Mouse (Mus musculus) cerebellum, postnatal 25 days (tissue): ENCODE data around the gene Olfr605.
"Not testable (repeated sequence)": the region's sequence is repeated elsewhere in the genome, so short reads cannot be mapped to it uniquely, and the experiment has no call there.

Experiments used
- DNase-seq, 2 experiments: peaks; one replicate each; pipeline ENCODE4 v3.0.0; 2021; ENCODE audit warnings: mixed read lengths in 2 of 2

The Olfr605 gene

DNA sequence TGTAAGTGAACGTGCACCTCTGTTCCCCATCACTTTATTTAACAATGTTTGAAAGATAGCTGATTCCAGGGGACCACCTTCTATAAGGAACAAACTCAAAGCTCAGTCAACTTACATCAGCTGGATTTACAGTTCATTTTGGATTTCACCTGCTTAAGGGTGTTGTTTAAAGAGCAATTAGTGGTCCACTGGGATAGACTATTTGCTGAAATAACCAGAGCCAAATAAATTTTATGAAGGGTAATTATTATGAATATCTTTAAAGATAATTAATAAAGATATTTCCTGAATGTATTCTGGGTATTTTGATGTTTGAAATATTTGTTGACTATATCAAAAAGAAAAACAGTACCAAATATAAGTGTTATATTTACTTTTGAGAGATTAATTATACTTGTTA lies at the start of gene Olfr605:
Gene Olfr605 (minus strand): TSS at position 101 of the 400 bp plus-strand sequence.
- no peak for DNase-seq

- DNase-seq: not testable (repeated sequence)
These were observed 31.9 kb upstream of the Olfr605 start for GRCm38 (mm10) chr7:103477106-103477505.

DNA sequence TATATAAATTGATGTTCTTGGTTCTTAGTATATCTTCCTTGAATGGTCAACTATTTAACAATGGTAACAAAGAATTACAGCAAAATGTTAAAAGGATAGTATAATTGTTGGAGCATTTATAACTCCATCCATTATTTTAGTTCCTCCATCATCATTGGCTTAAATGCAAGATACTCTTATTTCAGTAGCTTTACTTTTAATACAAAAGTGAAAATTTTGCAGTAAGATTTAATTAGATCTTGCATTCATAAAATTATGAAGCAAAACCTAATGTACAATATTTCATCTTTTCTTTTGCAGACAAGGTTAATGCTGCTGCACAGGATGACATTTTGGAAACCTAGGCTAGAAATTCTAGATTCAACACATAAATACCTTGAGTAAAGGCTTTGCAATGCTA lies 24.3 kb upstream of the Olfr605 start, which contains the start of gene Olfr608:
Gene Olfr608 (plus strand): TSS at position 301 of the 400 bp plus-strand sequence.
- no peak for DNase-seq

GRCm38 (mm10) chr7:103460590-103460989 lies 15.4 kb upstream of the Olfr605 start:
- no peak for DNase-seq

DNA sequence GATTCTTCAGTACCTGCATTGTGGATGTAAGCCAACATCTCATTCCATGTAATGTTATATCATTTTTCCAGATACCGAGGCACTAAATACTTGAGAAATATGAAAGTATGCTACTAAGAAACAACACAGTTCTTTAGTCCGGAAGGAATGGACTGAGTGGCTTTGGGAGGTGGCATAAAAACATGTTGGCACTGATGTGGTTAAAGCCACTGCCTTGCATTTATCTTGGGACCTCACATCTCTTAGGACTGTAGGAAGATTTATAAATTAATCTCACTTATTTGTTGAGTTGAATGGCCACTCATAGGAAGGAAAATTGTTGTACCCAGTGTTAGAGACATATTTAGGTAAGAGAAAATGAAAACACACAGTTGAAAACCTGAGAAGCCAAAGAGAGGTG lies 3.5 kb upstream of the Olfr605 start, which contains the start of gene Olfr606:
Gene Olfr606 (plus strand): TSS at position 301 of the 400 bp plus-strand sequence.
- no peak for DNase-seq

- not testable (repeated sequence) for DNase-seq
These were observed 30.5 kb downstream of the Olfr605 start, which contains the start of gene Usp17lc for GRCm38 (mm10) chr7:103414772-103415171. Gene Usp17lc, plus strand, starts transcription at chr7:103415072.

DNA sequence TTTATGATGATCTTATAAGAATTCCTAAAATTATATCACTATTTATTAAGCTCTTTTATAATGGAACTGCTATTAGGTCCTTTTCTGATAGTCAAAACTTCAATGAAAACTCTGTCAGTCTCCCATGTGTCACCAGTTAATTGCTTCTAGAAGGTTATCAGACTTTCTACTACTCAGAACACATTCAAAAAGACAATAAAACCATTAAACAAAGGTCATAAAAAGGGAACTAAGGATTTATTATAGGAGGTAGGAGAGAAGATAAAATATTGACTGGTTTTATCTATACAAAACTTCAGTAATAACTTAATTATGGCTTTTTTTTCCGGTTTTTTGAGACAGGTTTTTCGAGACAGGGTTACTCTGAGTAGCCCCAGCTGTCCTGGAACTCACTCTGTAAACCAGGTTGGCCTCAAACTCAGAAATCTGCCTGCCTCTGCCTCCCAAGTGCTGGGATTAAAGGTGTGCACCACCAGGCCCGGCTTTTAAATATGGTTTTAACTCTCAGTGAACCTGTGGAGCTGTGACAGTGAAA lies 38.7 kb downstream of the Olfr605 start:
- not testable (repeated sequence) for DNase-seq

DNA sequence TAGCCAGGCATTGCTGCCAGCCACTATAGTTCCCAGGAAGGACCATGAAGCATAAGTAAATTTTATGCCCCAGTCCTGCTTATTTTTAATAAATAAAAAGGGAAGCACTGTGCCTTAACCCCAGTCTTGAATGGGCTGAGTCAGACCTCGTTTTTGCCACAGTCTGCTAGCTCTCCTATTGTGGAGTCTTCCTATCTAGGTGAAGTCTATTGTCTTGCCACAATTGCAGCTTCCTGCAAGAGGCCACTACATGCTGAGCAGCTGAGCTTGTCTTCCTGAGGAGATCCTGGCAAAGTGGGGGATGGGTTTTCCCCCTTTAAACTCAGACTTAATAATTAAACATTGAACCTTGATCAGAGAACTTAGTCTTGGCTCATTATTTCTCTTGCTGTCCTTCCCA lies 46.3 kb downstream of the Olfr605 start:
- no peak for DNase-seq

GRCm38 (mm10) chr7:103397758-103398157 lies 47.5 kb downstream of the Olfr605 start:
- no peak for DNase-seq
